Mouse (Mus musculus) hindbrain, postnatal 0 days (tissue): Measurements from ENCODE around the gene Emg1. TPM values are rescaled to one million over a fixed set of nuclear protein-coding genes. Genes with fewer than 3 reads are reported as not detected.
A peak's percentile ranks its signal among the peaks of the same experiment; 100 is the strongest.

Source experiments
- ATAC-seq: fragments of 200-750 bp; cut with Nextera tagmentation; 2 replicates; pipeline ENCODE4 v1.8.0; 2017; ENCODE audit warnings: mild to moderate bottlenecking, moderate TSS enrichment, moderate library complexity
- DNase-seq: peaks from one replicate; pipeline ENCODE4 v3.0.0-alpha.2; 2015; ENCODE audit warnings: low spot score
- H3K27ac ChIP-seq: fragments of 300-500 bp; sonication (generic); 2 replicates; pipeline ENCODE4 v1.5.1; 2014; ENCODE audit warnings: mild to moderate bottlenecking
- H3K27me3 ChIP-seq: fragments of 300-500 bp; sonication (generic); 2 replicates; pipeline ENCODE4 v1.6.1; 2014; ENCODE audit warnings: low read length, mixed read lengths; ENCODE audit not compliant: insufficient read depth
- H3K36me3 ChIP-seq: fragments of 300-500 bp; sonication (generic); 2 replicates; pipeline ENCODE4 v1.6.1; 2014; ENCODE audit warnings: low read length, mixed read lengths; ENCODE audit not compliant: insufficient read depth
- H3K4me1 ChIP-seq: fragments of 300-500 bp; sonication (generic); 2 replicates; pipeline ENCODE4 v1.6.1; 2014; ENCODE audit warnings: antibody characterized with exemption, low read length, mixed read lengths; ENCODE audit not compliant: insufficient read depth
- H3K4me2 ChIP-seq: fragments of 300-500 bp; sonication (generic); 2 replicates; pipeline ENCODE4 v1.6.1; 2014; ENCODE audit warnings: low read depth, mild to moderate bottlenecking, low read length, moderate library complexity, mixed read lengths
- H3K4me3 ChIP-seq: fragments of 300-500 bp; sonication (generic); 2 replicates; pipeline ENCODE4 v1.5.1; 2014; ENCODE audit warnings: low read length
- H3K9ac ChIP-seq: fragments of 300-500 bp; sonication (generic); replicated peaks from 2 replicates; pipeline ENCODE4 v1.6.1; 2014; ENCODE audit warnings: mild to moderate bottlenecking, low read length, moderate library complexity, mixed read lengths
- H3K9me3 ChIP-seq: fragments of 300-500 bp; sonication (generic); 2 replicates; pipeline ENCODE4 v1.6.1; 2016; ENCODE audit warnings: low read length, mixed read lengths
- CTCF ChIP-seq: IDR thresholded peaks from 2 replicates; pipeline ENCODE4 v1.5.1; 2016; ENCODE audit warnings: antibody characterized with exemption, control low read depth, low read depth
- WGBS: fragments of 180-500 bp; shearing (Covaris S2); extraction: QIAGEN DNeasy Blood & Tissue Kit; methylation state at CpG from one replicate; pipeline ENCODE4 v1.1.7; 2014; 5-methylcytosine and 5-hydroxymethylcytosine counted together
- polyA plus RNA-seq: library from polyadenylated mRNA; unstranded; fragments of >200 nt; fragmentation: Nextera tagmentation; extraction: Ambion mirVana; gene quantifications from 2 replicates; pipeline ENCODE4 v1.2.1, GENCODE M21; 2015
- total RNA-seq: library from RNA; depleted of rRNA; stranded (reverse); fragments of >200 nt; gene quantifications from 2 replicates; pipeline ENCODE4 v1.2.3, GENCODE M21; 2014

The Emg1 gene
- total and polyA plus RNA-seq, 2 experiments from 2014 or later = 100 to 102 TPM

DNA sequence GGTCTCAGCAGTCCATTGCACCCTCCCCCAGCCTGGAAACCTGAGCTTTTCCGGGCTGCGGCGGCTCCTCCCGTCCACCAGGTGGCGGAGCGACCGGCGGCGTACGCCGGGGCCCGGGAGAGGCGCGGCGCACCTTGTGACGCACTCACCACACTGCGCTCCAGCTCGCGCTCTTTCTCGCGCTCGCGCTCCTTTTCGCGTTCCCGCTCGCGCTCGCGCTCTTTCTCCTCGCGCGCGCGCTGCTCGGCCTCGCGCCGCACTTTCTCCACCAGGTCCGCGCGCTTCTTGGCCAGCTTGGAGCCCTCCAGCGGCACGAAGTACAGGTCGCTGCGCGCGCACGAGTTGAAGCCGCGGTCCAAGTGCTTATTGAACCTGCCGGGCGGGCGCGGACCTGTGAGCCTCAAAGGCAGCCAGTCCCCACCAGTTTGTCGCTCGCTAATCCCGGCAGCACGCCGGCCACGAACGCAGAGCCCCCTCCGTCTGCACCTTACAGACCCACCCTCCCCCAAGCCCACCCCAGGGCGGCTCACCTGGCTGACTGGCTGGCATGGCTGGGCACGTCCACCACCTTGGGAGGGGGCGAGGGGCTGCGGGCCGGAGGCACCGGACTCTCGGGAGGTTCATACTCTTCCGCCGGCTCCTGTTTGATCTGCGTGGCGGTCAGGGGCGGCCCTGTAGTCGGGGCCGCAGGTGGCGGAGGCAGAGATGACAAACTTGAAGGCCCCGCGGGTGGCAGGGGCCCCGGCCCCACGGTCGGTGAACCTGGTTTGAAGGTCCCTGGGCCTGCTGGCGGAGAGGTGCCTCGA, 33.7 kb upstream of the Emg1 start:
- peaks cover 25% of the 10 kb centered on the region for H3K36me3 ChIP-seq
- no peaks in the 10 kb centered on the region for H3K27me3 ChIP-seq
- peak; percentile 99 for DNase-seq
- peak overlapping the region; percentile 78 for H3K9ac ChIP-seq
- H3K4me2 ChIP-seq = peak overlapping the region; percentile 96
- WGBS = under 1% methylated on average over 85 of the region's 85 CpGs
- H3K4me1 ChIP-seq = peaks cover 6% of the 10 kb centered on the region; the same call in 1 of the 2 replicates
- ATAC-seq = peak; percentile 88
- no peaks in the 10 kb centered on the region for H3K9me3 ChIP-seq
- H3K4me3 ChIP-seq = peak overlapping the region; percentile 45
- peak overlapping the region; percentile 87 for H3K27ac ChIP-seq
- TF ChIP-seq CTCF = peak; percentile 75

- H3K9ac ChIP-seq = 0 out of 2 replicates have a peak overlapping the region, but pooled peaks have one; percentile 23
- peak overlapping the region; percentile 69; the same call in 1 of the 2 replicates for H3K27ac ChIP-seq
- ATAC-seq = no peak
- H3K36me3 ChIP-seq = peaks cover 25% of the 10 kb centered on the region
- H3K4me1 ChIP-seq = peaks cover 9% of the 10 kb centered on the region; the same call in 1 of the 2 replicates
- H3K4me3 ChIP-seq = peak overlapping the region; percentile 45; the same call in 1 of the 2 replicates
- H3K4me2 ChIP-seq = peak overlapping the region; percentile 96
- DNase-seq = no peak
- H3K27me3 ChIP-seq = no peaks in the 10 kb centered on the region
- H3K9me3 ChIP-seq = no peaks in the 10 kb centered on the region
- TF ChIP-seq CTCF = no peak
- WGBS = 67% methylated on average over 26 of the region's 26 CpGs
Measured at GRCm38 (mm10) chr6:124744755-124745321, 32.9 kb upstream of the Emg1 start.

- Histone ChIP-seq H3K4me1 (peaks cover 11% of the 10 kb centered on the region), H3K27ac (no peak overlapping the region), H3K27me3 (no peaks in the 10 kb centered on the region), H3K9me3 (no peaks in the 10 kb centered on the region), H3K9ac (no peak overlapping the region), H3K4me2 (no peak overlapping the region), H3K36me3 (peaks cover 25% of the 10 kb centered on the region), H3K4me3 (no peak overlapping the region)
- no peak for DNase-seq
- no peak for ATAC-seq
- no peak for TF ChIP-seq CTCF
- 92% methylated on average over 8 of the region's 8 CpGs for WGBS
Measured at GRCm38 (mm10) chr6:124743647-124744046, 31.7 kb upstream of the Emg1 start.

DNA sequence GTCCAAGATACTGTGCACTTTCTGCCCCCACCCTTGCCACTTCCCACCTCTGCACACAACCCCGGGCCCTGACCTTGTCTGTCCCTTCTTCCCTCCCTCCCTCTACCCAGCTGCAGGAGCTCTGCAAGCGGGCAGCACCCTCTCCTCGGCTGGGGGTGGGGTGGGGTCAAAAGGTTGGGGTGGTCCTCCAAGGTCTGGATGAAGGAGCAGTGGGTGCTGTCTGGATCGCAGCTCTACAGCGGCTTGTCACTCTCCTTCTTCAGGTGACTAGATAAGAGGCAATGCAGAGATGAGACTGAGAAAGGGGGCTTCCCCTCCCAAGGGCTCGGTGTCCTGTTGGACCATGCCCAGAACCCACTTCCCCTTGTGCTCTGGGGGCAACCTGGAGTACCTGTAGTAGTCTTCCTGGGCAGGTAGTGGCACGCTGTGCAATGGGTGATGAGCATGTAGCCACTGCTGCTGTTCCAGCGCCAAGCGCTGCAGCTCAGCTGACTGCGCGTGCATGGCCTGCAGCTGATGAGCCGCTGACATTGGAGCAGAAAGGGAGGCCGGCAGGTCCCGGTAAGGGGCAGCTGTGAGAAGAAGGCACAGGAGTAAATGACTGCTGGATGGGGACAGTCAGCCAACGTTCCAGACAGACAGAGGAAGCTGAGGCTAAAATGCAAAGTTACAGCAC, 31.0 kb upstream of the Emg1 start:
- 88% methylated on average over 15 of the region's 15 CpGs for WGBS
- no peak overlapping the region for H3K4me3 ChIP-seq
- H3K4me2 ChIP-seq = no peak overlapping the region
- DNase-seq (no peak), ATAC-seq (no peak)
- H3K36me3 ChIP-seq = peaks cover 19% of the 10 kb centered on the region; the same call in 1 of the 2 replicates
- no peak overlapping the region for H3K9ac ChIP-seq
- peaks cover 11% of the 10 kb centered on the region for H3K4me1 ChIP-seq
- H3K27me3 ChIP-seq = no peaks in the 10 kb centered on the region
- no peaks in the 10 kb centered on the region for H3K9me3 ChIP-seq
- no peak for TF ChIP-seq CTCF
- no peak overlapping the region for H3K27ac ChIP-seq

- Histone ChIP-seq H3K27ac (peak overlapping the region; percentile 100), H3K4me3 (peak overlapping the region; percentile 64), H3K4me1 (peaks cover 11% of the 10 kb centered on the region), H3K36me3 (peaks cover 10% of the 10 kb centered on the region; the same call in 1 of the 2 replicates), H3K4me2 (peak overlapping the region; percentile 91), H3K9me3 (no peaks in the 10 kb centered on the region), H3K27me3 (no peaks in the 10 kb centered on the region), H3K9ac (peak overlapping the region; percentile 94; the same call in 1 of the 2 replicates)
- ATAC-seq = no peak
- DNase-seq = no peak
- no peak for TF ChIP-seq CTCF
- WGBS = 58% methylated on average over 3 of the region's 3 CpGs
Measured at GRCm38 (mm10) chr6:124741842-124742241, 29.9 kb upstream of the Emg1 start.

DNA sequence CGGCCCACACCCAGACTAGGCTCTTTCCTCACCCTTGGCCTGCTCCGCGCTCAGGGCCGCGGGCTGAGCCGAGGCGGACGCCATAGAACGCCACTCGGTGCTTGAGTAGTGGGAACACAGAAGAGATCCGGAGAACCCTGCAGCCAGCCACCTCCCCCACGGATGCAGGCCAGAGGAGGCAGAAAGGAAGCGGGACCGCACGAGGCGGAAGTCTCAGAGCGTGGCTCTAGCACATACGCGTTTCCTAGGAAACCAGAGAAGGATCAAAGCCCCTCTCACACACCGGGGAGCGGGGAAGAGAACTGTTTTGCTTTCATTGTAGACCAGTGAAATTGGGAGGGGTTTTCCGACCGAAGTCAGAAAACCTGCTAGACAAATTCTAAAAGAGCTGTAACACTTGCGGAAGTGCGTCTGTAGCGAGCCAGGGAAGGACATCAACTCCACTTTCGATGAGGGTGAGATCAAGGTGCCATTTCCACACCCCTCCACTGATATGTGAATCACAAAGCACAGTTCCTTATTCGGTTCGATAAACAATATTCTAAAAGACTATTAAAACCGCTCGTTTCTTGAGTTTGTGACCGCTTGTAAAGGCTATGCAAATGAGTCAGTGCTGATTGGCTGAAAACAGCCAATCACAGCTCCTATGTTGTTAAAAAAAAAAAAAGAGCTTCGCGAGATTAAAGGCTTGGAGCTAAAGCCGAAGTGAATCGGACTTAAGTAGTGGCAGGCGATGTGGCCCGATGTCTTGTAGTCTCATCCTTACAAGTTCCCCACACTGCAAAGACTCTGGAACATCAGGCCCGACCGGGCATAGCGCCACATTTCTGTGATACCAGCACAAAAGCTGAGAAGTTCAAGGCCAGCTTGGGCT, 29.1 kb upstream of the Emg1 start, which contains the start of gene Grcc10:
TSS of gene Grcc10 (minus strand) at position 487 of the 874 bp plus-strand sequence.
- Histone ChIP-seq H3K4me1 (peaks cover 6% of the 10 kb centered on the region), H3K9ac (peak within 1 kb of the TSS; percentile 94), H3K9me3 (no peaks in the 10 kb centered on the region), H3K27me3 (no peaks in the 10 kb centered on the region), H3K36me3 (peaks cover 10% of the 10 kb centered on the region; the same call in 1 of the 2 replicates), H3K4me2 (peak within 1 kb of the TSS; percentile 91), H3K4me3 (peak within 1 kb of the TSS; percentile 64), H3K27ac (peak within 1 kb of the TSS; percentile 100)
- under 1% methylated on average over 41 of the region's 41 CpGs for WGBS
- DNase-seq (peak; percentile 96), ATAC-seq (peak; percentile 87)
- TF ChIP-seq CTCF = no peak
